In the genomic region with DNA sequence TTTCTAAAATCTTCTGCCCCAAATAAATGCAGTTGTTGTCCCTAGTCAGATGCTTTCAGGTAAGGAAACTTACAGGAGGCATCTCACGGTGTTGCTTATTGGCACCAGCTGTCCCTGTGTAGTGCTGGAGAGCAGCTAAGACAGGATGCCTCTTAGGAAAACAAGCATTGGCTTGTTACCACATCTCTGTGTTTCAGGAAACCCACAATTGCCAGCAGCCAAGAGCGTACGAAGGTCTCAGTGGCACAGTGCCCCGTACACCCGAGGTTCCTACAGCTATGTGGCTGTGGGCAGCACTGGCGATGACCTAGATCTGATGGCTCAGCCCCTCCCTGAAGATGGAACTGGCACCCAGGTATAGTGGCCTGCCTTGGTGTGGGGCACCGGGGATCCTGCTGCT, we compare ENCODE assay signal across 6 mouse cellular contexts. TPM values are rescaled to one million over a fixed set of nuclear protein-coding genes. Genes with fewer than 3 reads are reported as not detected.
A peak's percentile ranks its signal among the peaks of the same experiment; 100 is the strongest.
DNase-seq lines count a peak whose midpoint lies in the region; ATAC-seq lines count a peak whose summit lies in the region.
"Had no signal": no experiment of that assay in that cellular context is flagged by ENCODE, and none has a peak within 500 bp of the region (broad histone marks: within the 10 kb centered on the region; RNA-seq: fewer than 3 reads in every experiment).

No protein-coding gene starts in this region.

- ATAC-seq in common myeloid progenitor, adult 5-6 weeks (replicated peaks; ENCODE audit: low read depth, poor library complexity, severe bottlenecking) = peak; percentile 77
- ATAC-seq in granulocyte monocyte progenitor cell, adult 5-6 weeks (replicated peaks; ENCODE audit: poor library complexity, severe bottlenecking) = peak; percentile 63
- ATAC-seq in megakaryocyte, adult 5-6 weeks (ENCODE audit: poor library complexity, severe bottlenecking) = peak; percentile 49
- ATAC-seq in megakaryocyte-erythroid progenitor cell, adult 5-6 weeks (replicated peaks; ENCODE audit: low FRiP score, low TSS enrichment, poor library complexity, severe bottlenecking) = peak; percentile 25; the same call in 1 of the 2 replicates

- peak; percentile 85 for DNase-seq in 416B (ENCODE audit: low read depth)

RNA-seq across cellular contexts. Expression of a gene that starts 5.2 kb away (rescaled TPM):
- 13.6 and 21.2 TPM in 2 replicates for total RNA-seq in common myeloid progenitor, adult 5-6 weeks (2017)
- 11.4 and 21.0 TPM in 2 replicates for total RNA-seq in granulocyte monocyte progenitor cell, adult 5-6 weeks (2014; fragmentation: Nextera tagmentation)
- 9.5 and 14.4 TPM in 2 replicates for total RNA-seq in granulocyte monocyte progenitor cell, adult 5-6 weeks (2017)
- total RNA-seq in megakaryocyte, adult 5-6 weeks (2015) = 10.2 and 17.4 TPM in 2 replicates
- 5.9 and 14.4 TPM in 2 replicates for total RNA-seq in megakaryocyte, adult 5-6 weeks (2017)
- 39.7 and 53.5 TPM in 2 replicates for total RNA-seq in megakaryocyte-erythroid progenitor cell, adult 5-6 weeks (2014; fragmentation: Nextera tagmentation)
- total RNA-seq in megakaryocyte-erythroid progenitor cell, adult 5-6 weeks (2017) = 8.3 and 13.0 TPM in 2 replicates

RNA-seq across cellular contexts. Expression of a gene that starts 15.9 kb away (rescaled TPM):
- 59.3 and 73.0 TPM in 2 replicates for total RNA-seq in common myeloid progenitor, adult 5-6 weeks (2017)
- total RNA-seq in granulocyte monocyte progenitor cell, adult 5-6 weeks (2014; fragmentation: Nextera tagmentation) = 97.4 and 109 TPM in 2 replicates
- total RNA-seq in granulocyte monocyte progenitor cell, adult 5-6 weeks (2017) = 107 and 150 TPM in 2 replicates
- 72.7 and 97.4 TPM in 2 replicates for total RNA-seq in megakaryocyte, adult 5-6 weeks (2015)
- total RNA-seq in megakaryocyte, adult 5-6 weeks (2017) = 71.3 and 87.9 TPM in 2 replicates
- total RNA-seq in megakaryocyte-erythroid progenitor cell, adult 5-6 weeks (2014; fragmentation: Nextera tagmentation) = 50.1 and 62.9 TPM in 2 replicates
- 52.5 and 85.0 TPM in 2 replicates for total RNA-seq in megakaryocyte-erythroid progenitor cell, adult 5-6 weeks (2017)

RNA-seq across cellular contexts. Expression of a gene that starts 16.6 kb away (rescaled TPM):
- 11.1 and 11.4 TPM in 2 replicates for total RNA-seq in common myeloid progenitor, adult 5-6 weeks (2017)
- 37.9 and 44.7 TPM in 2 replicates for total RNA-seq in granulocyte monocyte progenitor cell, adult 5-6 weeks (2014; fragmentation: Nextera tagmentation)
- total RNA-seq in granulocyte monocyte progenitor cell, adult 5-6 weeks (2017) = 26.6 and 38.5 TPM in 2 replicates
- 12.9 and 16.9 TPM in 2 replicates for total RNA-seq in megakaryocyte, adult 5-6 weeks (2015)
- total RNA-seq in megakaryocyte, adult 5-6 weeks (2017) = 8.7 and 11.3 TPM in 2 replicates
- 15.1 and 22.1 TPM in 2 replicates for total RNA-seq in megakaryocyte-erythroid progenitor cell, adult 5-6 weeks (2014; fragmentation: Nextera tagmentation)
- total RNA-seq in megakaryocyte-erythroid progenitor cell, adult 5-6 weeks (2017) = 4.1 and 6.9 TPM in 2 replicates
- total RNA-seq: MEL had no signal

RNA-seq across cellular contexts. Expression of a gene that starts 22.5 kb away (rescaled TPM):
- not detected in 2 replicates for total RNA-seq in common myeloid progenitor, adult 5-6 weeks (2017)
- total RNA-seq in granulocyte monocyte progenitor cell, adult 5-6 weeks (2014; fragmentation: Nextera tagmentation) = not detected in 2 replicates
- total RNA-seq in granulocyte monocyte progenitor cell, adult 5-6 weeks (2017) = not detected in 2 replicates
- total RNA-seq in megakaryocyte, adult 5-6 weeks (2015) = not detected in 2 replicates
- total RNA-seq in megakaryocyte, adult 5-6 weeks (2017) = not detected in 2 replicates
- total RNA-seq in megakaryocyte-erythroid progenitor cell, adult 5-6 weeks (2014; fragmentation: Nextera tagmentation) = 0.83 TPM in 1 of 2 replicates, not detected in the other
- not detected in 2 replicates for total RNA-seq in megakaryocyte-erythroid progenitor cell, adult 5-6 weeks (2017)
- total RNA-seq: MEL had no signal

RNA-seq across cellular contexts. Expression of a gene that starts 29.9 kb away (rescaled TPM):
- 2.8 and 6.6 TPM in 2 replicates for total RNA-seq in common myeloid progenitor, adult 5-6 weeks (2017)
- 4.3 and 13.6 TPM in 2 replicates for total RNA-seq in granulocyte monocyte progenitor cell, adult 5-6 weeks (2014; fragmentation: Nextera tagmentation)
- 2.5 and 12.9 TPM in 2 replicates for total RNA-seq in granulocyte monocyte progenitor cell, adult 5-6 weeks (2017)
- 13.0 and 15.8 TPM in 2 replicates for total RNA-seq in megakaryocyte, adult 5-6 weeks (2015)
- 12.1 and 16.0 TPM in 2 replicates for total RNA-seq in megakaryocyte, adult 5-6 weeks (2017)
- 4.1 and 17.9 TPM in 2 replicates for total RNA-seq in megakaryocyte-erythroid progenitor cell, adult 5-6 weeks (2014; fragmentation: Nextera tagmentation)
- total RNA-seq in megakaryocyte-erythroid progenitor cell, adult 5-6 weeks (2017) = 12.0 TPM in 1 of 2 replicates, not detected in the other

Comparison
In these comparisons a context has a peak if more than half of its experiments do, and no peak if none do; other contexts are left out.
1. Peak in every context shown above with its lines: DNase-seq and ATAC-seq.
2. ATAC-seq: peak in every context shown above with its lines; median percentile 77 in common myeloid progenitor, adult 5-6 weeks; 63 in granulocyte monocyte progenitor cell, adult 5-6 weeks; 49 in megakaryocyte, adult 5-6 weeks; 25 in megakaryocyte-erythroid progenitor cell, adult 5-6 weeks.